Mouse (Mus musculus) heart, postnatal 10 days (tissue): ENCODE results near the gene Mllt10. TPM values are rescaled to one million over a fixed set of nuclear protein-coding genes. Genes with fewer than 3 reads are reported as not detected.

Experiments used
- DNase-seq, 2 experiments: peaks; one replicate each; pipeline ENCODE4 v3.0.0; 2021
- intact Hi-C: fragments of 180-260 bp; cut with DNase I; formaldehyde crosslinking; loops from one replicate; pipeline ENCODE4 v1.15.1; 2025
- total RNA-seq, 2 experiments: library from RNA; stranded (reverse); gene quantifications; 2 replicates each; pipeline ENCODE4 v1.2.3; 2021

Mllt10 gene
- total RNA-seq, 2 experiments from 2014 or later, result 40.6 to 43.1 TPM

DNA sequence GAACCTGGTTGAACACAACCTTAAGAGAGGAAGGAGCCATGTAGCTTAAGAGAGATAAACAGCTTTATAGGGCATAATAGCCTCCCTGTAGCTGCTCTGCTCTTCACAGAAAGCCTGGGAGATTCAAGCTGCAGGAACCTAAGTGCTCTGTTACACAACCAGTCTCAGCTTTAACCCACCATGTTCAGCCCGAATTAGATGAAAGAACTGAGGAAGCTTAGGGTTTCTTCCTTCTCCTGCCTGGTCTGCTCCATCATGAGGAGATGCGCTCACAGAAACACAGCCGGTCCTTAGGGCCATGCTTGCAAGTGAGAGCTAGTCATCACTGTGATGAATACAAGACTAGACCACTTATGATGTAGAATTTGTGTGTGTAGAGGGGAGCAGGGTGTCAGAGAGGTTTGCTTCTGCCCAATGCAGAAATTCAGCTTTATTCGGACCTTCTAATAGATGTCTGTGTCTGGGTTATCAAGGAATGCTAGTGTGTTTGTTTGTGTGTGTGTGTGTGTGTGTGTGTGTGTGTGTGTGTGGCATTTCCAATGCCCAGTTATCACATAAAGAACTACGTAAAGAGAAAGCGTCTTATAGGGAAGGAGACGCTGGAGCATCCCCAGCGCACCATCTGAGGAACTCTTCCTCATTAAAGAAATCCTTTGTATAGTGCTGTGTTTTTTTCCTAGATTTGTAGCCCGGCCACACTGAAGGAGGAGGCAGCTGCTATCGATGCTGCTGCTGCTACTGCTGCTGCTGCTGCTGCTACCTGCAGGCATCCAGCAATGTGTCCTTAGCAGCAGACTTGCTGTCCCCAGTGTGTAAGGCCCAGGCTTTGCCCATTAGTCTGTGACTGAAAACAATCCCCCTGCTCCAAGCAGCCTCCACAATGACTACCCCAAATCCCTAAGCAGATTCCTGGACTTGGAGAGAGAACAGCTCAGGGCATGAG is 21.6 kb upstream of the Mllt10 start:
- DNase-seq, result peak in 1 of 2 experiments; percentile 4
- intact Hi-C loops, result loop anchor here (5.0 kb wide), 1 partner anchor 554 kb away; no protein-coding TSS in a partner anchor

DNA sequence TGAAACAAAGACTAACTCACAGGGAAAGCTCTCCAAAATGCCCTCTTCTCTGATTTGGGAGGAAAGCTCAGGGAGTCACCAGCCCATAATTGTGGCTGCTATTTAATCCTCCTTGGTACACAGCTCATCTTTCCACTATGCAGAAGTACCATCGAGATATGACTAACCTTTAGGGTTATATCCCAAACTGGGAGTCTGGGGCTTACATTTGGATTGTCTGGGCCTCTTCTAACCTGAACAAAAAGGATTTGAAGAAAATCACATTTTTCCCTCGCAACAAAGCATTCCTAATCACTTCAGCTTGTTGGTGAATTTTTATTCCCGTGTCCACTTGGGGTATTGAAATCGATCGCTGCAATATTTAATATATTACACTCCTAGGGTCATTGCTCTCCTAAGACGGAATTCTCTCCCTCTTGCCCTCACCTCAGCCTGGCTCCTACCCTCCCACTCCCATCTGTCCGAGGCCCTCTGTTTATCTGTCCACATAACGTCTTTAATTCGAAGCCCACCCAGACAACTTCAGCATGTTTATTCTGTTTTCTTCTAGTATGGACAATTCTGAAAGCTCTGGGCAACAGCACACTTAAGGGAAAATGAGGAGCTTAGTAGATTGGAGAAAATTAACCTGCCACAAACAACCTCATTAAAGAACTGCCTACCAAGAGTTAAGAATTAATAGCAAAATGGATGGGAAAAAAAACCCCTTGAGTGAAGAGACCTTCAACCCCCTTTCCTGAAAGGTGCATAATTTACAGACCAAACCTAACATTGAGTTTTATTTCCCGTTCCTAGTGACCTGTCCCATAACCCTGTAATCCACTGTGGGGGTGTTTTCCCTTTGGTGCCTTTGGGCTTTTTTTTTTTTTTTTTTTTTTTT is 20.4 kb upstream of the Mllt10 start:
- intact Hi-C loops, result loop anchor here (5.0 kb wide), 1 partner anchor 553 kb away; no protein-coding TSS in a partner anchor
- DNase-seq, result no peak

DNA sequence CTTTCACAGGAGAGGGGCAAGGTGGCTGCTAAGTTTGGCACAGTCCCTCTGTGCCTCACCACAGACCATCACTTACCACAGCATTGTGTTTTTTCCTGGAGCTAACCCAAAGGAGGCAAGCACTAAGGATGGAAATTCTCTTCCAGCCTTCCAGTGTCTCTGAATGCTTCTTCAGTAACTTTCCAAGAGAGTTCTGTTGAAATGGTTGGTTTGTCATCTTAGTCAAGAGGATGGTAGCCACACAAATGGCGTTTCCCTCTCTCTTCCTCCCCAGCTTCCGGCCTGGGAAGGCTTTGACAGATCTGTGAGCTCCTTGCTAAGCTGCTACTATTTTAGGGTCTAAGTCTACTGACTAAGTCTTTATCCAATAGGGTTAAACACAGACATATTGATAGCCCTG is 17.5 kb upstream of the Mllt10 start, which contains the start of gene A930004D18Rik:
TSS of gene A930004D18Rik (minus strand) at position 247 of the 400 bp plus-strand sequence.
- DNase-seq, result no peak
- intact Hi-C loops, result no loop called here

DNA sequence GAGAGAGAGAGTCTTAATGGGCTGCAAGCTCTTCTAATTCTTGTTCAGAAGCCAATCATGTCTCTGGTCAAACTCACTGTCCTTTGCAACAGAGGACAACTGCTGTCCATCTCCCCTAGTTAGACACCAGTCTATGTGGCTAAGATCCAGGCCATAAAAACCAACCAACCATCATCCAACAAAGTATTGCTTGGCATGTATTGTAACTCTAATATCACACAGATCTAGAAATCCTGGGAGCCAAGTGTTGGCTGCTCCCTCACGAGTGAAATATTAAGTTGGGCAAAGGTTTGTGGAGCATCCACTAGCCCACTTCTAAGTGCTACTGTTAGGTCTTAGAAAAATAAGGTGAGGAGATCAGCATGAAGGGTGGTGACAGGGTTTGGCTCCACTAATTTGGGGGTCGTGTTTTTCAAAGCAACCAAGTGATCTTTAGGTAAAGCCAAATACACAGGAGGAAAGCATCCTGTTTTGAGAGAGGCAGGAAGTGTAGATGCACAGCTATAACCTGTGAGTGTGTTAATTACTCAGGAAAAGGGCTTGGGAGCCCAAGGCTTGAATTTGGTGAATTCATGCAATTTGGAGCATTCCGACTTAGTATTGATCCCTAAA is 16.8 kb upstream of the Mllt10 start:
- intact Hi-C loops, result no loop called here
- no peak for DNase-seq

DNA sequence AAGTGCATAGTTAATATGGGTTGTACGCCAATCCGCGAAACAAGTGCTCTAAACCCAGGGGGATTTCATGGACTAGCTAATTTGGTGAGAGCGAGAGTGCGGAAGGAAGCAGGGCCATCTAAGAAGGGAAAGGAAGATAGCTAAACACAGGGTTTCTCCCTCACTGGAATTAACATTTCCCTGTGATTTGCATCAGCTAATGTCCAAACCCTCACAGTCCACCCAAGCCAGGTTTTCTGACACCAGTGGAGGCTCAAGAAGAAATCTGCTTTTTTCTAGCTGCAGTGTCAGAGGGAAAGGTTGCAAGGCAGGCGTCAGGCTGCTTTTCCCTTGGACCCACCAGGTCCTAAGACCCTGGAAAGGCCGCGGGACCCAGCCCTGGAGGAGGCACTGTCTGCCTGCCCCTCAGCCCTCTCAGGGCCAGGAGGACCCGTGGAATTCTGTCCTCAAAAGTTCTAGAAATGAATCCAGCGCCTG is 16.1 kb upstream of the Mllt10 start:
- DNase-seq, result peak; percentile 3
- intact Hi-C loops, result no loop called here

DNA sequence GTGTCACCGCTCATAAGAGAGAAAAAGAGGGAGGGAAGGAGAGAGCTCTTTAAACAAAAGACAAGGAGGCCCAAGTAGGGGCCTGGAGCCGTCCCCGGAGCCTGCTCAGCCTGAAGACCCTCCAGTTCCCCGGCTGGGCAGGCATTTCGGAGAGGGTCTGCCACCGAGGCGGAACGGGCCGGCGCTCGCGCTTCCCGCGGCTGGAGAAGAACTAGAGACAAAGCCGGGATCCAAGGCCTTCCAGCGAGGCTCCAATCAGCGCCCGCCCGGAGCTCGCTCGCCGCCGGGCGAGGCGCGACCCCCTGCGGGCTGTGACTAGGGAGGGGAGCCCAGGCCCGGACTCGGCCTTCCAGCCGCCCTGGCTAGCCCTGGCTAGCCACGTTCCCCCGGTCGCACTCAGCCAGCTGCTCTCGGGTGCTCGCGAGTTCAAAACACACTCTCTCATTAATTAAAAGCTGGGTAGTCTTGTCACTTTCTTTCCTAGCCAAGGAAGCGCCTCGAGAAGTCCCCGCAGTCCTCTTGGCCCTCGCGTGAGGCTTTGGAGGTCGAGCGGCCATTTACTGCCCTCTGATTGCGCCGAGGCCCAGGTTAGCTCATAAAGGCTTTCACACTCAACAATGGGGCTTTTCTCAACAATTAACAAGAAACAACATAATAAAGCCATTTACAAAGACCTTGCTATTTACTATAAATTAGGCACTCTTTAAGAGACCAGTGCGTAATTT is 15.3 kb upstream of the Mllt10 start:
- peak; percentile 34 to 35 for DNase-seq
- intact Hi-C loops, result no loop called here

DNA sequence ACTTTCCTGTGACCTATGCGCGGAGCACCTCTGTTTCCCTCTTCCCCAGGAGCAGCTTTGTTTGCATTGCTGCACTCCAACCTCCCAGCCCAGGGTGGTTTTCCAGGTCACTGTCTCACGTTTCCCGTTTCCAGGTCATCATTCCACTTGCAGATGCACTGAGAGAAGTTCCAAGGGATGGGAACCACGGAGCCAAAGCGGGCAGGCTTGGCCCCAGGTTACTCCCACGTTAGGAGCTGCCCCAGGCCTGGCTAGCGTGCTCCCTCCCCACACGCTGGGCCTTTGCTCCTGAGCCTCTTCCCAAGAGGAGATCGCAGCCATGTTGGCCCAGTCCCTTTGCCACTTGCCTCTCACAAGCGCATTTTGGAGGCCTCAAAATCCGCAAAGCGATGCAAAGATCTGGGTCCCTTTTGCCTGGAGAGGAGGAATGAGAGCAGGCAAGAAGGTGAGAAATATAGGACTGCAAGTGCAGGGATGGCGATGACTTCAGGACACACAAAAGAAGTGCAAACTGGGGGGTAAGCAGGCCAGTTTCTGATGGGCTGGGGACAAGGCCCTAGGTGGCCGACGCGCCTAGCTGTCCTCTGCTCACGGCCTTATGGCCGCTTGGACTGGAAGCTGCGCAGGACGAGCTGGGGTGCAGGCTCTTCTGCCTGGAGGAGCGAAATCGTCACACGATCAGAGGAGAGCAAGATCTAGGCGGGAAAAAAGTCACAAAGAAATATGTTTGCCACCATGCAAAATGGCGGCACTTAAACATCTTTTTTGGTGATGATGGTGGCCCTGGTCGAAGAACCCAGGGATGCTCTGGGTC is 14.5 kb upstream of the Mllt10 start:
- intact Hi-C loops, result no loop called here

DNA sequence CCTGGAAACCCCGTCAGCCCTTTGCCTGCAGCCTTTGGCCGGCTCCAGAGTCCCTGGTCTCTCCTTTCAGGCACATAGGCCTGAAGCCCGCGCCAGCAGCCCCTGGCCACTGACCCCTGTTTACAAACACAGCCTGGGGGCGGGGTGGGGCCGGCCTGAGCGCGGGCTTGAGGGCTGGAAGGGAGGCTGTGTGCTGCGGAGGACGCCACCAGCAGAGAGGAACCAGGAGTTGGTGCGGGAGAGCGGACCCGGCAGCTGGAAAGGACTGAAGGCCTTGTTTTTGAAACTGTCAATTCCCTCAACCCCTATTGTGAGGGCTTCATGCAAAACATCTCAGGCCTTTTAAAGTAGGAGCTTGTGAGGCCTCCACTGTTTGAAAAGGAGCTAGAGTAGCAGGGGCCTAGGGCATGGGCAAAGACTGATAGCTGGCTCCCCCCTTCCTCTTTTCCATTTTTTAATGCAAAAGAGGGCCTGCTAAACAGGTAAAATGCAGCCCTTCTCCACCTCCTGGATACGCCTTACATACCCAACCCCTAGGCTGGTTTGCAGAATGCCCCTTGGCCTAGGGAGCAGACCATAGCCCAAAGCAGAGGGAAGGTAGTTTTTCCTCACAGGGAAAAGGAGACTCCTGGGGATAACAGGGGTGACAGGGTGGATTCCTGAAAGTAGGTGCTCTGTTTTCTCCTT is 13.7 kb upstream of the Mllt10 start:
- intact Hi-C loops, result no loop called here
- peak; percentile 4 to 6 for DNase-seq

More for the DNA sequence above, 14.5 kb upstream of the Mllt10 start:
- peak in 1 of 2 experiments; percentile 5 for DNase-seq

DNA sequence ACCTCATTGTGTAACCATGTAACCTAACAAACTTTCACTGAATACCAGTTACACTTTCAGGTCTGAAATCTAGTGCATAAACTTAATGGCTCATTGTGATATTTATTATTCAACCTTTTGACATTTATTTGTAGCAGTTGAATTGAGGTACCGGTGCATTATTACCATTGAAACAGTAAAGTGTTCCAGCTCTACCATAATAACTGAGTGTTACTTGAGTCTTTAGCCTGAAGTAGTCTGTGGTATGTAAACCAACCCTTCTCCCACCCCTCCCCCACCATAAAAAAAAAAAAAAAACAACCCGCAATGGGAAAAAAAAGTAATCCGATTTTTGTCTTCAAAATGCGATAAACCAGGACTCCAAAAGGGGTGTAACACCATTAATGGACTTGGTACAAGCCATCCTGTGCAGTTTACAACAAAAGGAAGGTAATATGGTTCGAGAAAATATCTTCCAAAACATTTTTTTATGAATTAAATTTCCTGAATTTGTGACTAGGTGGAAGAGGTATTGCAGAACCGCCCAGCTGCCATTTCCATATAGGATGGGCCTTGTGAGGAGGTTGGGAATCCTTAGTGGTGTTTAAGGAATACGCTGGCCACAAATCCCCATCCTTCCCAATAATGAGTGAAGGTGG is 9.8 kb upstream of the Mllt10 start:
- intact Hi-C loops, result loop anchor here (5.0 kb wide), 2 partner anchors 632 to 722 kb away; partner anchors contain the start of gene Bmi1

DNA sequence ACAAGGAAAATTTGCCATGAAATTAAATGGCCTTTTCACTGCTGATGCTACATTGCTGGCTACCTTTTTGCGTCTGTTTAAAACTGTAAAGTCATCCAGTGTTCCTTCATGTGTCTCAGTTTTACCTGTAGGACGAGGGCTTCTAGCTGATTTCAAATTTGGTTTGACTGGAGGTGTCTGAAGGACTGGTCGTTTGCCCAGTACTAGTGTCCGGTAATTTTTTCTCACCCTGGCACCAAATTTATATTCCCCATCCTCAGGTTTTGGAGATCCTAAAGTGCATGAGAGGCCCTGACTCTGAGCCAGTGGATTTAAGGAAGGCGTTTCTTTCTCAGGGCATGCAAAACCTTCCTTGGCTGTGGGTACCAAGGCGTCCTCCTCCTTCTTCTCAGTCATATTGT is 9.3 kb upstream of the Mllt10 start:
- intact Hi-C loops, result loop anchor here (2.0 to 5.0 kb wide), 3 partner anchors 17 to 722 kb away; partner anchors contain the start of gene Bmi1
- DNase-seq, result no peak

More for the DNA sequence above, 9.8 kb upstream of the Mllt10 start:
- no peak for DNase-seq

DNA sequence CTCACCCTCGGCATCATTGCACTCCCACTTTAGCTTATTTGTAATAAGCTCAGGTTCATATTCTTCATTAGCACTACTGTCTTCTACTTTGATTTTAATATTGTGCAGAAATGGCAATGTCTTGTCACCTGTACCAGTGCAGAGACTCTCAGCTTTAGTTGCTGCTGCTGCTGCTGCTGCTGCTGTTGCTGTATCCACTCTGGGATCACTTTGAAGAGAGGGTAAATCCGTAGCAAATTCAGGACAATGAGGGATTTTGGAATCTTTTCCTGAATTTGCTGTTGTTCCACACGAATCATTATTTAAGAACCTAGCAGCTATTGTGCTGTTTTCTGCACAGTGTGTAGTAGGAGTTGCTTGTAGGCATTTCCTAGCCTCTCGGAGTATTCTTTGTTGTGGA is 8.9 kb upstream of the Mllt10 start:
- intact Hi-C loops, result loop anchor here (2.0 to 5.0 kb wide), 3 partner anchors 17 to 721 kb away; partner anchors contain the start of gene Bmi1

DNA sequence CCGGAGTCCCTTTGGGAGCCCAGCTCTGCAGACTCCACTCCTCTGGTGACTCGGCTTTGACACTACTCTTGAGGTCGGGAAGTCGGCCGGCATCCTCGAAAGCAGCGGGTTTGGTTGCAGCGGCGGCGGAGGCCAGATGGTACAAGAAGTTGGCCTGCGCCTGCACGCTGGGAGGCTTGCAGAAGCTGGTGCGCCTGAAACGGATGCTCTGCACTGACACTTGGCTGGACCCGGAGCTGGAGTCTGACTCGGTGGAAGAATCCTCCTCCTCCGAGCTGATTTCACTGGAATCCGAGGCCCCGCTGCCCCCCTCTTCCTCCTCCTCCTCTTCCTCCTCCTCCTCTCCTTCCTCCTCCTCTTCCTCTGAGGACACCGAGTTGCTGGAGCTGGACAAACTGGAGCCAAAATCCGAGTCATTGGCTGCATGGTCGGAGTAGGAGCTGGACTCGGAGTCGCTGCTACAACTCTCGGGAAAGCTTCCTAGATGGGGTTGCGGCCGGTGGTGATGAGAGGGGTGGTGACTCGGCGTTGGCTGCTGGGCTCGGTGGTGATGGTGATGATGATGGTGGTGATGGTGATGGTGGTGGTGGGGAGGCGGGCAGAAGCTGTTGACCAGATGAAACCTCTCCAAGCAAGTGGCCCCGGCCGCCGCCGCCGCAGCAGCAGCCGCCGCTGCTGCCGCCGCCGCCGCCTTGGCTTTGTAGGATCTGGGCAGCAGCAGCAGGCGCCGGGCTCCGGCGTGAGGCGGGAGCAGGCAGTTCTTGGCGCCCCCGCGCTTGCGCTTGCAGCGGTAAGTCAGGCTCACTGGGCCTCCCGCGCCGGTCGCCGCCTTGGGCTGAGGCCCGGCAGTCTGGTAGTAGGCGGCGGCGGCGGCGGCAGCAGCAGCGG is 8.0 kb upstream of the Mllt10 start:
- intact Hi-C loops, result loop anchor here (1.0 to 5.0 kb wide), 4 partner anchors 16 to 720 kb away; partner anchors contain the start of gene Bmi1
- peak; percentile 79 to 81 for DNase-seq

More for the DNA sequence above, 8.9 kb upstream of the Mllt10 start:
- no peak for DNase-seq

DNA sequence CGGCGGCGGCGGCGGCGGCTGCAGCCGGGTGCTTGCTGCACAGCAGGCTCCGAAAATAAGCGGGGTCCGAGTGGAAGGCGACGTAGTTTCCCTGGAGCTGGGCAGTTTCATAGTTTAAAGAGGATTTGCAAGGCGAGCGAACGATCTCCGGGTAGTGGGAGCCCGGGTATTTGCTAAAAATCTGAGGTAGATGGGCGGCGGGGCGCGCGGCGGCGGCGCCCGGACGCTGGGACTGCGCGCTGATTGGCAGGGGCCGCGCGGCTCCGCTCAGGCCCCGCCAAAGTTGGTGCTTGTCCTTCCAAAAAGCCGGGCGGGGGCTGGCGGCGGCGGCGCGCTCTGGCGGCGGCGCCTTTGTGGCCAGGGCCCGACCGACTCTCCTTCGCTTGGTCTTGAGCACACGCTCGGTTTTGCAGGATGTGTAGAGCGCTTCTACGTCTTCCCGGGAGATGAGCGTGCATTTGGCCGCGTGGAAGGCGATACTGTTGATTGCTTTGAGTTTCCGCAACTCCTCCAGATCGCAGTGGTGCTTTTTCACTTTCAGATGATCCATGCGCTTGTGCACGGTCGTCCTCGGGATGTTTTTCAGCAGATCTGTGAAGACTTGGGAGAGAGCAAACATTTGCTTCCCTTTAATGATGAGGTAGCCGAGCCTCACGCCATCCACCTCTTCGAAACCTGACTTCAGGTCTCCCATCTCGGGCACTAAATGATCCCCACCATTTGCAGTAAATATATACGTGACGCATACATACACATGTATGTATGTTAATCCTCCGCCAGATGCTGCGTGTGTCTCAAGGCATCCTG is 7.2 kb upstream of the Mllt10 start:
- intact Hi-C loops, result loop anchor here (1.0 to 5.0 kb wide), 5 partner anchors 8 to 719 kb away; partner anchors contain the start of gene Bmi1
- DNase-seq, result peak; percentile 84 to 86

DNA sequence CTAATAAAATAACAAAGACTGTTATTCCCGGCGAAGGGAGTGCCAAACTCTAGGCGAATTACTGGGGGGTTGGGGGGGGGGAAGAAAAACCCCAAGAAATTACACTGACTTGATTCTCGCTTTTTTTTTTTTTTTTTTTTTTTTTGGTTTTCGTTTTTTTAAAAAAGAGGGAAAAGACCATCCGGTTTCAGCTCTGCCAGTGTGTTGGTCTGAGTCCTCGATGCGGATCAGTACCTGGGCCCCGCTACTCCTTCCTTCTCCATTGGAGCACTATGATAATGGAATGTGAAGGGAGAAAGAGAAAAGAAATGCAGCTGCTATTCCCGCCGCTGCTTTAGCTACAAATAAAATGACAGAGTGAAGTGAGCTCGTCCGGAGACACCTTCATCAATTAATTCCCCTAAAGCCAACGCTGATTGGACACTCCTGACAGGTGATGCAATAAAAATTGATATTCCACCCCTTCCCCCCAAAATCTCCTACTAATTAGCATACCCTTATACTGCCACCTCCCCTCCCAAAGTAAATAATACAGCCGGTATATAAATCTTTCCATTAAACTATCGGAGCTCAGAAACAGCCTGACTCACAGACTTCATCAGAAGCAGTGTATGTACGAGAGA is 6.5 kb upstream of the Mllt10 start, which contains the start of gene Skida1:
TSS of gene Skida1 (minus strand) at position 599 of the 623 bp plus-strand sequence.
- DNase-seq, result peak; percentile 67 to 69

More for the DNA sequence above, 6.5 kb upstream of the Mllt10 start, which contains the start of gene Skida1:
- intact Hi-C loops, result loop anchor here (1.0 to 5.0 kb wide), 3 partner anchors 8 to 719 kb away; partner anchors contain the start of gene Bmi1
